ENCODE assay signal across 8 mouse cellular contexts in the genomic region with DNA sequence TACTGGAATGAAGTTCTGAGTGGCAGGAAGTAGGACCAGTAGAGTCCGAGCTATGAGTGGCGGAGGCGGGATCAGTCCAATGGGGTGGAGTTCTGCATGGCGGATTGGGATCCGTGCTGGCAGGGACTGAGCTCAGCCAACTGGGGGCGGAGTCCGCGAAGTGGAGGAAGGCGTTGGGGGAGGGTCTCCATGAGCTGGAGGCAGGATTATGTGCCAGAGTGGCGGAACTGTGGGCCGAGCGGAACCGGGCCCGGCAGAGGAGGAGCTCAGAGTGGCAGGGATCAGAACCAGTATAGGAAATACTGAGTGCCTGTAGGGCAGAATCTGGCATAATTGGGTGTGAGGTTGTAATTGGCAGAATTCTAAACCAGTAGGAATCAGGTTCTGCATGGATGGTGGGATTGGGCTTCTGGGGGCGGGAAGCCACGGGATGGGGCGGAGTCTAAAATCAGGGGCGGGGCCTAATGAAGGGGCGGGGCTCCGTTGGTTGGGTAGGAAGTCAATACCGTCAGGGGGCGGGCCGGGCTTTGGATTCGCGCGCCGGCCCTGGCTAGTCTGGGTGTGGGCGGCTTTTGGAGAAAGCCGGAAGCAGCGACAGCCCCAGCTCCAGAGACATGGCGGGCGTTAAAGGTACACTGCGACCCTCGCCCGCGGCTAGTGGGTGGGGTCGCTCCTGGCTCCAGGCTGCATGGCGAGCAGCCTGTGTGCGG. TPM values are rescaled to one million over a fixed set of nuclear protein-coding genes. Genes with fewer than 3 reads are reported as not detected.
DNase-seq lines count a peak whose midpoint lies in the region; ATAC-seq and TF ChIP-seq lines count a peak whose summit lies in the region.

A gene (plus strand): TSS at position 523 of the 710 bp plus-strand sequence.

- H3K27me3 ChIP-seq in megakaryocyte, embryonic 14.5 days (replicated peaks) = no peaks in the 10 kb centered on the region

- no peaks in the 10 kb centered on the region; the same call in 1 of the 2 replicates for H3K4me1 ChIP-seq in cortical plate, adult 2 months (ENCODE audit: control insufficient read depth, insufficient read depth, low read length)
- peaks cover 41% of the 10 kb centered on the region for H3K4me1 ChIP-seq in megakaryocyte, embryonic 14.5 days

- peak; percentile 84 for ATAC-seq in activated CD4-positive, CD25-positive, alpha-beta regulatory T cell, adult 4 months

- H3K9me3 ChIP-seq in megakaryocyte, embryonic 14.5 days = no peaks in the 10 kb centered on the region

- H3K27ac ChIP-seq in cortical plate, adult 2 months (ENCODE audit: insufficient read depth, low read length) = peak within 1 kb of the TSS; percentile 90

- peak; percentile 100 for DNase-seq in gastrocnemius, adult 8-10 months (ENCODE audit: low spot score in 2 of 2)
- DNase-seq in hindlimb bud, embryonic 11.5 days (ENCODE audit: extremely low spot score, low read depth, low spot score) = peak; percentile 98
- peak; percentile 100 for DNase-seq in left cerebral cortex, adult 8-10 months (ENCODE audit: low spot score in 2 of 2)
- peak; percentile 100 for DNase-seq in right cerebral cortex, postnatal 10 days (ENCODE audit: low spot score in 2 of 2)
- DNase-seq in urinary bladder, postnatal 25 days (ENCODE audit: low spot score) = peak; percentile 98

- H3K36me3 ChIP-seq in megakaryocyte, embryonic 14.5 days (replicated peaks; ENCODE audit: low read length) = peaks cover 21% of the 10 kb centered on the region

- H3K4me3 ChIP-seq in cortical plate, adult 2 months (ENCODE audit: insufficient read depth, low read length) = peak within 1 kb of the TSS; percentile 84
- peak within 1 kb of the TSS; percentile 95 for H3K4me3 ChIP-seq in megakaryocyte, embryonic 14.5 days (replicated peaks)

- peak; percentile 73; the same call in 1 of the 2 replicates for TF ChIP-seq POLR2A in cortical plate, adult 2 months (IDR thresholded peaks at IDR 0.05; ENCODE audit: extremely low read depth, insufficient read depth, low read length)

- no peak for TF ChIP-seq CTCF in cortical plate, adult 2 months (IDR thresholded peaks at IDR 0.05; ENCODE audit: extremely low read depth, insufficient read depth, low read length)

RNA-seq across cellular contexts. Expression of the gene that starts here (rescaled TPM):
- 10 to 100 TPM; 79.9 to 85.9 TPM for polyA plus RNA-seq in activated CD4-positive, CD25-positive, alpha-beta regulatory T cell, adult 4 months (2017; shearing (Covaris generic))
- 41.2 and 43.1 TPM in 2 replicates for polyA plus RNA-seq in cortical plate, adult 2 months (2012; rRNA removed)
- 10 to 100 TPM in 1 of 4 experiments, 1 to 10 TPM in 3; 6.4 to 10.2 (median 8.4) TPM for total RNA-seq in gastrocnemius, adult 8-10 months (2022)
- total RNA-seq in left cerebral cortex, adult 8-10 months (2022) = 10 to 100 TPM; 26.1 to 28.0 (median 27.1) TPM
- 4.6 TPM in 1 of 2 replicates, not detected in the other for polyA plus RNA-seq in megakaryocyte, embryonic 14.5 days (2012; ENCODE audit: insufficient read depth, low replicate concordance)

Comparison
In these comparisons a context has a peak if more than half of its experiments do, and no peak if none do; other contexts are left out.
1. Peak in every context shown above with its lines: DNase-seq, ATAC-seq, H3K4me3 ChIP-seq and H3K27ac ChIP-seq.